Mouse (Mus musculus): Measurements from ENCODE around the gene Myb.

DNA sequence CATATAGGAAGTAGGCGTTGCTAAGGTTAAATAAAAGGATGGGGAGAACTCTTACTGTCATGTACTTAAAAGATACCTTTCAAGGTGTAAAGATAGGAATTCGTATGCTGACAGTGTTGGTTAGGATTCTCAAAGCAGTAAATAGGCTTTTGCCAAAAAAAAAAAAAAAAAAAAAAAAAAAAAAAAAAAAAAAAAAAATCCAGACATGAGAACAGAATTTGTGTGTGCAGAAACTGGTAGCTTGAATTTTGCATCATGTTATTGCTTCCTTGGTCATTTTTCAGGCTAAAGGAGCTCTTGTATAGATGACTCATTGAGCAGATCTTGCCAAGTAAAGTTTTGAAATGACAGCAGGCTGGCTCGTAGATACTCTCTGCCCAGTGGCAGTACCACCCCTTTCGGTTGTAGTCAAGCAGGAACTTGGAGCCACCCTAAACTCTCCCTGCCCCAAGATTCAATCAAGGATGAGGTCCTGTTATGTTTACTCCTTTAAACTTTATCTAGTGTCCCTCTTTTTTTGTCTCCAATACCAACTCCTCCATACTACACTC is 11.9 kb upstream of the Myb start:
- TF ChIP-seq CTCF (IDR thresholded peaks at IDR 0.05 in 2 of 3, conservative IDR thresholded peaks at IDR 0.05 in 1 of 3; ENCODE audit: control insufficient read depth in 1 of 3, insufficient read depth in 1 of 3, low read depth in 2 of 3, low read length in 3 of 3, poor library complexity in 1 of 3, severe bottlenecking in 1 of 3) (no peak), MXI1 (IDR thresholded peaks at IDR 0.05; ENCODE audit: low read depth, low read length) (no peak), ELF1 (IDR thresholded peaks at IDR 0.05; ENCODE audit: low read depth, low read length) (no peak), POLR2A (IDR thresholded peaks at IDR 0.05; ENCODE audit: control insufficient read depth in 1 of 2, insufficient read depth in 1 of 2, low read depth in 1 of 2, low read length in 2 of 2, poor library complexity in 1 of 2) (no peak), GATA1 (IDR thresholded peaks at IDR 0.05; ENCODE audit: low read depth, low read length) (no peak), NRF1 (IDR thresholded peaks at IDR 0.05; ENCODE audit: insufficient read depth, low read depth, low read length, poor library complexity, severe bottlenecking) (no peak), JUND (IDR thresholded peaks at IDR 0.05; ENCODE audit: low read depth, low read length) (no peak), TAL1 (IDR thresholded peaks at IDR 0.05; ENCODE audit: low read length) (no peak), MAX (IDR thresholded peaks at IDR 0.05; ENCODE audit: low read length) (no peak), RAD21 (IDR thresholded peaks at IDR 0.05; ENCODE audit: low read depth, low read length) (no peak), BHLHE40 (IDR thresholded peaks at IDR 0.05; ENCODE audit: borderline replicate concordance, low read depth, low read length) (no peak), MYC (IDR thresholded peaks at IDR 0.05; ENCODE audit: low read depth, low read length) (no peak)

All from MEL (cell line).